Mouse (Mus musculus): ENCODE results near the gene Hspb6. TPM values are rescaled to one million over a fixed set of nuclear protein-coding genes. Genes with fewer than 3 reads are reported as not detected.

Hspb6 gene
- polyA plus RNA-seq (2017; shearing (Covaris generic)) = 3.7 TPM

GRCm38 (mm10) chr7:30552102-30553020 lies at the start of gene Hspb6, which contains the start of gene Proser3:
TSS of gene Hspb6 (plus strand) at chr7:30552178.
TSS of gene Proser3 (minus strand) at chr7:30552299.

GRCm38 (mm10) chr7:30534633-30535577 lies 17.1 kb upstream of the Hspb6 start, which contains the start of gene Arhgap33:
TSS of gene Arhgap33 (minus strand) at chr7:30535060.

GRCm38 (mm10) chr7:30559443-30559954 lies 7.5 kb downstream of the Hspb6 start, which contains the start of gene Lin37:
TSS of gene Lin37 (minus strand) at chr7:30559838.

GRCm38 (mm10) chr7:30563117-30563905 lies 11.3 kb downstream of the Hspb6 start, which contains the start of the genes U2af1l4, Gm49396 and Psenen:
TSS of gene U2af1l4 (plus strand) at chr7:30563301.
TSS of gene Gm49396 (plus strand) at chr7:30563344.
TSS of gene Psenen (minus strand) at chr7:30563627.

GRCm38 (mm10) chr7:30564970-30565571 lies 13.1 kb downstream of the Hspb6 start, which contains the start of gene Igflr1:
TSS of gene Igflr1 (plus strand) at chr7:30565427.

GRCm38 (mm10) chr7:30588676-30589434 lies 36.9 kb downstream of the Hspb6 start, which contains the start of gene Kmt2b:
TSS of gene Kmt2b (minus strand) at chr7:30588726.

GRCm38 (mm10) chr7:30598786-30599185 lies 46.8 kb downstream of the Hspb6 start, which contains the start of gene Zbtb32:
TSS of gene Zbtb32 (minus strand) at chr7:30598909.

Other genes starting within 250 kb of the Hspb6 start
- gene Alkbh6, start 243.5 kb upstream of the Hspb6 start, polyA plus RNA-seq (2017; shearing (Covaris generic)) = 178 TPM
- gene Syne4, start 237.4 kb upstream of the Hspb6 start, polyA plus RNA-seq (2017; shearing (Covaris generic)) = 18.4 TPM
- gene E130208F15Rik, start 230.4 kb upstream of the Hspb6 start, polyA plus RNA-seq (2017; shearing (Covaris generic)) = not detected
- gene Sdhaf1, start 228.3 kb upstream of the Hspb6 start, polyA plus RNA-seq (2017; shearing (Covaris generic)) = 11.3 TPM
- gene Lrfn3, start 189.4 kb upstream of the Hspb6 start, polyA plus RNA-seq (2017; shearing (Covaris generic)) = not detected
- gene Tyrobp, start 138.4 kb upstream of the Hspb6 start, polyA plus RNA-seq (2017; shearing (Covaris generic)) = 14.5 TPM
- 407 TPM for gene Hcst, start 132.3 kb upstream of the Hspb6 start, polyA plus RNA-seq (2017; shearing (Covaris generic))
- gene Nfkbid, start 130.4 kb upstream of the Hspb6 start, polyA plus RNA-seq (2017; shearing (Covaris generic)) = 110 TPM
- gene Aplp1, start 106.6 kb upstream of the Hspb6 start, polyA plus RNA-seq (2017; shearing (Covaris generic)) = 7.7 TPM
- not detected for gene Kirrel2, start 94.5 kb upstream of the Hspb6 start, polyA plus RNA-seq (2017; shearing (Covaris generic))
- gene Nphs1, start 93.9 kb upstream of the Hspb6 start, polyA plus RNA-seq (2017; shearing (Covaris generic)) = not detected
- not detected for gene Prodh2, start 58.6 kb upstream of the Hspb6 start, polyA plus RNA-seq (2017; shearing (Covaris generic))
- 1.5 TPM for gene Arhgap33, start 17.1 kb upstream of the Hspb6 start, polyA plus RNA-seq (2017; shearing (Covaris generic))
- 10.8 TPM for gene Proser3, start 121 bp downstream of the Hspb6 start, polyA plus RNA-seq (2017; shearing (Covaris generic))
- 102 TPM for gene Lin37, start 7.7 kb downstream of the Hspb6 start, polyA plus RNA-seq (2017; shearing (Covaris generic))
- gene U2af1l4, start 11.1 kb downstream of the Hspb6 start, polyA plus RNA-seq (2017; shearing (Covaris generic)) = 47.4 TPM
- 122 TPM for gene Gm49396, start 11.2 kb downstream of the Hspb6 start, polyA plus RNA-seq (2017; shearing (Covaris generic))
- 244 TPM for gene Psenen, start 11.4 kb downstream of the Hspb6 start, polyA plus RNA-seq (2017; shearing (Covaris generic))
- gene Igflr1, start 13.2 kb downstream of the Hspb6 start, polyA plus RNA-seq (2017; shearing (Covaris generic)) = 235 TPM
- 10.1 TPM for gene Kmt2b, start 36.5 kb downstream of the Hspb6 start, polyA plus RNA-seq (2017; shearing (Covaris generic))
- 19.2 TPM for gene Zbtb32, start 46.7 kb downstream of the Hspb6 start, polyA plus RNA-seq (2017; shearing (Covaris generic))
- 0.82 TPM for gene Upk1a, start 60.7 kb downstream of the Hspb6 start, polyA plus RNA-seq (2017; shearing (Covaris generic))
- 664 TPM for gene Cox6b1, start 74.0 kb downstream of the Hspb6 start, polyA plus RNA-seq (2017; shearing (Covaris generic))
- not detected for gene Etv2, start 83.7 kb downstream of the Hspb6 start, polyA plus RNA-seq (2017; shearing (Covaris generic))
- 224 TPM for gene Rbm42, start 98.1 kb downstream of the Hspb6 start, polyA plus RNA-seq (2017; shearing (Covaris generic))
- 41.2 TPM for gene Haus5, start 112.8 kb downstream of the Hspb6 start, polyA plus RNA-seq (2017; shearing (Covaris generic))
- not detected for gene Pmis2, start 119.4 kb downstream of the Hspb6 start, polyA plus RNA-seq (2017; shearing (Covaris generic))
- not detected for gene 2200002J24Rik, start 146.7 kb downstream of the Hspb6 start, polyA plus RNA-seq (2017; shearing (Covaris generic))
- gene Atp4a, start 160.0 kb downstream of the Hspb6 start, polyA plus RNA-seq (2017; shearing (Covaris generic)) = not detected
- 117 TPM for gene Tmem147, start 177.4 kb downstream of the Hspb6 start, polyA plus RNA-seq (2017; shearing (Covaris generic))
- 0.37 TPM for gene Gapdhs, start 191.5 kb downstream of the Hspb6 start, polyA plus RNA-seq (2017; shearing (Covaris generic))
- 1.3 TPM for gene Sbsn, start 199.3 kb downstream of the Hspb6 start, polyA plus RNA-seq (2017; shearing (Covaris generic))
- not detected for gene Dmkn, start 211.6 kb downstream of the Hspb6 start, polyA plus RNA-seq (2017; shearing (Covaris generic))
- not detected for gene Krtdap, start 235.7 kb downstream of the Hspb6 start, polyA plus RNA-seq (2017; shearing (Covaris generic))

Data from inflammation-experienced regulatory T-cells, adult 16 weeks (primary cell).